Mouse (Mus musculus) spleen, adult 2 months (tissue): ENCODE data around the gene Syna. TPM values are rescaled to one million over a fixed set of nuclear protein-coding genes. Genes with fewer than 3 reads are reported as not detected.

Experiments
- DNase-seq, 2 experiments: peaks; one replicate each; pipeline versions ENCODE4 v3.0.0 to v3.0.0-alpha.2; 2012 to 2021; ENCODE audit warnings: low spot score in 2 of 2, low read depth in 1 of 2
- H3K27ac ChIP-seq: fragments of 200-500 bp; 2 replicates; pipeline ENCODE4 v1.5.1; 2012; ENCODE audit warnings: low read length, inconsistent platforms; ENCODE audit not compliant: insufficient read depth
- H3K27me3 ChIP-seq: fragments of 200-500 bp; 2 replicates; pipeline ENCODE4 v1.6.1; 2012; ENCODE audit warnings: mild to moderate bottlenecking, moderate library complexity, low read length, inconsistent platforms; ENCODE audit not compliant: control insufficient read depth, insufficient read depth
- H3K36me3 ChIP-seq: fragments of 200-500 bp; 2 replicates; pipeline ENCODE4 v1.6.1; 2012; ENCODE audit warnings: mild to moderate bottlenecking, low read length, inconsistent platforms; ENCODE audit not compliant: control insufficient read depth, insufficient read depth
- H3K4me1 ChIP-seq: fragments of 200-500 bp; 2 replicates; pipeline ENCODE4 v1.6.1; 2011; ENCODE audit warnings: inconsistent platforms; ENCODE audit not compliant: control insufficient read depth, insufficient read depth, insufficient read length
- H3K4me3 ChIP-seq: fragments of 200-500 bp; 2 replicates; pipeline ENCODE4 v1.5.1; 2011; ENCODE audit warnings: mild to moderate bottlenecking, inconsistent platforms; ENCODE audit not compliant: insufficient read depth, insufficient read length; ENCODE audit errors: extremely low read depth
- CTCF ChIP-seq: fragments of 200-500 bp; IDR thresholded peaks from 2 replicates; pipeline ENCODE4 v1.5.1; 2011; ENCODE audit warnings: mild to moderate bottlenecking, inconsistent platforms; ENCODE audit not compliant: insufficient read depth, insufficient read length, insufficient replicate concordance; ENCODE audit errors: extremely low read depth
- POLR2A ChIP-seq: fragments of 200-500 bp; IDR thresholded peaks from 2 replicates; pipeline ENCODE4 v1.6.1; 2011; ENCODE audit warnings: low read depth, low read length, inconsistent platforms
- WGBS: fragments of 180-500 bp; shearing (Covaris S2); methylation state at CpG from one replicate; pipeline ENCODE4 v1.1.7; 2018; 5-methylcytosine and 5-hydroxymethylcytosine counted together
- polyA plus RNA-seq: library from polyadenylated mRNA; depleted of rRNA; stranded (reverse); fragments of >200 nt; gene quantifications from 2 replicates; pipeline ENCODE4 v1.2.3, GENCODE M21; 2012; rRNA removed

Syna gene
- polyA plus RNA-seq, 1 experiment, result not detected

DNA sequence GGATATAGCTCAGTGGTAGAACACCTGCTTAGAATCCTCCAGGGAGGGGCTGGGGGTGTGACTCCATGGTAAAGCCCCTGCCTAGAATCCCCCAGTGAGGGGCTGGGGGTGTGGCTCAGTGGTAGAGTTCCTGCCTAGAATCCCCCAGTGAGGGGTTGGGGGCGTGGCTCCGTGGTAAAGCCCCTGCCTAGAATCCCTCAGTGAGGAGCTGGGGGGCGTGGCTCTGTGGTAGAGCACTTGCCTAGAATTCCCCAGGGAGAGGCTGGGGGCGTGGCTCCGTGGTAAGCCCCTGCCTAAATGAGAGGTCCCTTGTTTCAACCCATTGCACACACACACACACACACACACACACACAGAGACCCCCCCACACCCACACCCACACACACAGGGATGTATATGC, 49.7 kb downstream of the Syna start:
- WGBS, result 75% methylated on average over 5 of the region's 5 CpGs
- TF ChIP-seq POLR2A (no peak), CTCF (no peak)
- no peak for DNase-seq
- Histone ChIP-seq H3K4me3 (no peak overlapping the region), H3K4me1 (no peaks in the 10 kb centered on the region), H3K27me3 (no peaks in the 10 kb centered on the region), H3K27ac (no peak overlapping the region), H3K36me3 (0 out of 2 replicates have a peak, but pooled peaks cover 3% of the 10 kb centered on the region)

DNA sequence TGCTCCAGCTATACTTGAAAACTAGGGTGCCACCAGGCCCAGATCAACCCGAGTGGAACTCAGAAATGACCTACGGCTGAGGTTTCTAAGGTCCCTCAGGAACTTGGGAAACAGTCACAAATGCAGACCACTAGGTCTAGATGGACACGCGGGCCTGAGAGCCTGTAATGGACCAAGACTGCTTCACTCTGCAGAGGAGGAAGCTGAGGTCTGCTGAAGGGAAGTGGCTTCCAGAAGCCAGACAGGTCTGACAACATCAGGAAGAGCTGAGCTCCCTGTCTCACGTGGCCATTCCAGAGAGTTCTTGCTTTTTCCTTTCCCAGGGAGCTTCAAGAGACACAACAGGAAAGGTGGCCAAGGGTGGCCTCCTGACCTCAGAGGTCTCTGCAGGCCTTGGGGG, 51.0 kb downstream of the Syna start:
- no peak for TF ChIP-seq CTCF
- TF ChIP-seq POLR2A, result no peak
- no peaks in the 10 kb centered on the region for H3K4me1 ChIP-seq
- H3K27me3 ChIP-seq, result no peaks in the 10 kb centered on the region
- DNase-seq, result no peak
- H3K27ac ChIP-seq, result no peak overlapping the region
- 64% methylated on average over 5 of the region's 5 CpGs for WGBS
- no peak overlapping the region for H3K4me3 ChIP-seq
- 0 out of 2 replicates have a peak, but pooled peaks cover 2% of the 10 kb centered on the region for H3K36me3 ChIP-seq

Other genes with a start within 250 kb of the Syna start
- gene Gtf2i, start 245.4 kb downstream of the Syna start, polyA plus RNA-seq, result 44.7 and 48.2 TPM in 2 replicates
- 9.2 and 12.1 TPM in 2 replicates for gene Gtf2ird1, start 103.5 kb downstream of the Syna start, polyA plus RNA-seq
- 10.1 and 10.7 TPM in 2 replicates for gene Clip2, start 7.7 kb downstream of the Syna start, polyA plus RNA-seq
- 82.8 and 86.9 TPM in 2 replicates for gene Rfc2, start 21.2 kb upstream of the Syna start, polyA plus RNA-seq
- gene Lat2, start 54.9 kb upstream of the Syna start, polyA plus RNA-seq, result 52.2 and 52.4 TPM in 2 replicates
- 125 and 143 TPM in 2 replicates for gene Eif4h, start 79.3 kb upstream of the Syna start, polyA plus RNA-seq
- 25.0 and 25.7 TPM in 2 replicates for gene Limk1, start 128.4 kb upstream of the Syna start, polyA plus RNA-seq
- 39.4 and 41.9 TPM in 2 replicates for gene Eln, start 187.2 kb upstream of the Syna start, polyA plus RNA-seq